Mouse (Mus musculus): ENCODE results near the gene Vat1l. TPM values are rescaled to one million over a fixed set of nuclear protein-coding genes. Genes with fewer than 3 reads are reported as not detected.

Vat1l gene
- polyA plus RNA-seq, 1 experiment from 2014 or later = not detected

- 70% methylated on average over 5 of the region's 5 CpGs for WGBS (ENCODE audit: insufficient replicate concordance)
- H3K9ac ChIP-seq (replicated peaks) = no peak overlapping the region
- no peak overlapping the region for H3K4me2 ChIP-seq (ENCODE audit: low read depth, low read length)
- no peaks in the 10 kb centered on the region for H3K36me3 ChIP-seq (replicated peaks; ENCODE audit: insufficient read depth, low read length)
- TF ChIP-seq CTCF (IDR thresholded peaks at IDR 0.05; ENCODE audit: low read depth) (no peak), EP300 (IDR thresholded peaks at IDR 0.05; ENCODE audit: low read depth) (no peak)
- H3K9me3 ChIP-seq (ENCODE audit: low read length) = no peaks in the 10 kb centered on the region
- no peak for DNase-seq
- no peak overlapping the region for H3K4me3 ChIP-seq (ENCODE audit: low read depth, low read length)
- no peak overlapping the region for H3K27ac ChIP-seq (ENCODE audit: low read depth)
- no peaks in the 10 kb centered on the region for H3K4me1 ChIP-seq (ENCODE audit: insufficient read depth)
- no peaks in the 10 kb centered on the region for H3K27me3 ChIP-seq (ENCODE audit: insufficient read depth, low read length)
- ATAC-seq = no peak
Measured at GRCm38 (mm10) chr8:114306296-114306695, 100.9 kb downstream of the Vat1l start.

GRCm38 (mm10) chr8:114314669-114315325, 109.4 kb downstream of the Vat1l start:
- Histone ChIP-seq H3K4me3 (ENCODE audit: low read depth, low read length) (no peak overlapping the region), H3K9ac (replicated peaks) (no peak overlapping the region), H3K9me3 (ENCODE audit: low read length) (peaks cover 3% of the 10 kb centered on the region; the same call in 1 of the 2 replicates), H3K4me1 (ENCODE audit: insufficient read depth) (no peaks in the 10 kb centered on the region), H3K36me3 (replicated peaks; ENCODE audit: insufficient read depth, low read length) (no peaks in the 10 kb centered on the region), H3K27me3 (ENCODE audit: insufficient read depth, low read length) (no peaks in the 10 kb centered on the region), H3K27ac (ENCODE audit: low read depth) (no peak overlapping the region), H3K4me2 (ENCODE audit: low read depth, low read length) (no peak overlapping the region)
- TF ChIP-seq CTCF (IDR thresholded peaks at IDR 0.05; ENCODE audit: low read depth) = no peak
- TF ChIP-seq EP300 (IDR thresholded peaks at IDR 0.05; ENCODE audit: low read depth) = no peak
- ATAC-seq (no peak), DNase-seq (no peak)
- 39% methylated on average over 5 of the region's 5 CpGs for WGBS (ENCODE audit: insufficient replicate concordance)

- no peaks in the 10 kb centered on the region for H3K9me3 ChIP-seq (ENCODE audit: low read length)
- H3K9ac ChIP-seq (replicated peaks) = no peak overlapping the region
- no peak overlapping the region for H3K4me3 ChIP-seq (ENCODE audit: low read depth, low read length)
- DNase-seq (no peak), ATAC-seq (no peak)
- H3K27me3 ChIP-seq (ENCODE audit: insufficient read depth, low read length) = no peaks in the 10 kb centered on the region
- no peaks in the 10 kb centered on the region for H3K36me3 ChIP-seq (replicated peaks; ENCODE audit: insufficient read depth, low read length)
- 76% methylated on average over 4 of the region's 4 CpGs for WGBS (ENCODE audit: insufficient replicate concordance)
- no peaks in the 10 kb centered on the region for H3K4me1 ChIP-seq (ENCODE audit: insufficient read depth)
- no peak for TF ChIP-seq CTCF (IDR thresholded peaks at IDR 0.05; ENCODE audit: low read depth)
- no peak for TF ChIP-seq EP300 (IDR thresholded peaks at IDR 0.05; ENCODE audit: low read depth)
- H3K27ac ChIP-seq (ENCODE audit: low read depth) = no peak overlapping the region
- no peak overlapping the region for H3K4me2 ChIP-seq (ENCODE audit: low read depth, low read length)
Measured at GRCm38 (mm10) chr8:114318161-114318560, 112.7 kb downstream of the Vat1l start.

GRCm38 (mm10) chr8:114322096-114322495, 116.7 kb downstream of the Vat1l start:
- 65% methylated on average over 2 of the region's 2 CpGs for WGBS (ENCODE audit: insufficient replicate concordance)
- Histone ChIP-seq H3K4me1 (ENCODE audit: insufficient read depth) (no peaks in the 10 kb centered on the region), H3K9ac (replicated peaks) (no peak overlapping the region), H3K27ac (ENCODE audit: low read depth) (no peak overlapping the region), H3K4me2 (ENCODE audit: low read depth, low read length) (no peak overlapping the region), H3K27me3 (ENCODE audit: insufficient read depth, low read length) (no peaks in the 10 kb centered on the region), H3K4me3 (ENCODE audit: low read depth, low read length) (no peak overlapping the region), H3K9me3 (ENCODE audit: low read length) (no peaks in the 10 kb centered on the region), H3K36me3 (replicated peaks; ENCODE audit: insufficient read depth, low read length) (no peaks in the 10 kb centered on the region)
- no peak for DNase-seq
- TF ChIP-seq CTCF (IDR thresholded peaks at IDR 0.05; ENCODE audit: low read depth) (no peak), EP300 (IDR thresholded peaks at IDR 0.05; ENCODE audit: low read depth) (no peak)
- no peak for ATAC-seq

DNA sequence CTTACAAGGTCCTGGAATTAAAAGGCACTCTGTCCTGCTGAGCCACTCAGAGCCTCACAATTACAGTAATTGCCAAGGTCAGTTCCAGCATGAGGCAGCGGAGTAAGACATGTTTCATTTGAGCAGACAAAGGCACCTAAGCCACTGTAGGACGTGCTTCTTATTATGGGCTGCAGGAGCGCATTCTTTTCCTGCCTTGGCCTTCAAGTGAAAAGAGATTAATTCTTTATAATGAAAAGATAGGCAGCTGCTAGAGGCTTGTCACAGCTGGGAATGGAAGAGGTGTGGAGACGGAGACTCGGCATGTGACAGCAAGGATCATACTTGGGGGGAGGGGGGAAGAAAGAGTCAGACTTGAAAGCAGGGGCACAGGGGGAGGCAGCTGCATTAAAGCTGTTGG, 126.5 kb downstream of the Vat1l start:
- Histone ChIP-seq H3K4me3 (ENCODE audit: low read depth, low read length) (no peak overlapping the region), H3K9ac (replicated peaks) (no peak overlapping the region), H3K27me3 (ENCODE audit: insufficient read depth, low read length) (no peaks in the 10 kb centered on the region), H3K4me2 (ENCODE audit: low read depth, low read length) (no peak overlapping the region), H3K9me3 (ENCODE audit: low read length) (peaks cover 2% of the 10 kb centered on the region; the same call in 1 of the 2 replicates), H3K4me1 (ENCODE audit: insufficient read depth) (no peaks in the 10 kb centered on the region), H3K36me3 (replicated peaks; ENCODE audit: insufficient read depth, low read length) (no peaks in the 10 kb centered on the region), H3K27ac (ENCODE audit: low read depth) (no peak overlapping the region)
- ATAC-seq (no peak), DNase-seq (no peak)
- TF ChIP-seq EP300 (IDR thresholded peaks at IDR 0.05; ENCODE audit: low read depth) (no peak), CTCF (IDR thresholded peaks at IDR 0.05; ENCODE audit: low read depth) (no peak)
- WGBS (ENCODE audit: insufficient replicate concordance) = 64% methylated on average over 5 of the region's 5 CpGs

GRCm38 (mm10) chr8:114332949-114333348, 127.5 kb downstream of the Vat1l start:
- Histone ChIP-seq H3K27me3 (ENCODE audit: insufficient read depth, low read length) (no peaks in the 10 kb centered on the region), H3K4me1 (ENCODE audit: insufficient read depth) (no peaks in the 10 kb centered on the region), H3K4me3 (ENCODE audit: low read depth, low read length) (no peak overlapping the region), H3K9me3 (ENCODE audit: low read length) (peaks cover 2% of the 10 kb centered on the region; the same call in 1 of the 2 replicates), H3K9ac (replicated peaks) (no peak overlapping the region), H3K36me3 (replicated peaks; ENCODE audit: insufficient read depth, low read length) (no peaks in the 10 kb centered on the region), H3K4me2 (ENCODE audit: low read depth, low read length) (no peak overlapping the region), H3K27ac (ENCODE audit: low read depth) (no peak overlapping the region)
- no peak for TF ChIP-seq CTCF (IDR thresholded peaks at IDR 0.05; ENCODE audit: low read depth)
- TF ChIP-seq EP300 (IDR thresholded peaks at IDR 0.05; ENCODE audit: low read depth) = no peak
- DNase-seq (no peak), ATAC-seq (no peak)
- WGBS (ENCODE audit: insufficient replicate concordance) = 56% methylated on average over 4 of the region's 4 CpGs

All from liver, postnatal 0 days (tissue).